Mouse (Mus musculus) liver (tissue): Measurements from ENCODE around the gene Abcb10.
"Not testable (repeated sequence)": the region's sequence is repeated elsewhere in the genome, so short reads cannot be mapped to it uniquely, and the experiment has no call there.

Experiments used
- DNase-seq: peaks from one replicate; pipeline ENCODE4 v3.0.0-alpha.2; 2020; ENCODE audit warnings: mixed read lengths

Abcb10 gene

GRCm38 (mm10) chr8:123980239-123980638, 2.7 kb downstream of the Abcb10 start:
- peak; percentile 20 for DNase-seq

- DNase-seq, result peak; percentile 92
Observed at GRCm38 (mm10) chr8:123978926-123979325, 4.0 kb downstream of the Abcb10 start.

- DNase-seq, result no peak
Observed at GRCm38 (mm10) chr8:123978166-123978838, 4.6 kb downstream of the Abcb10 start.

- no peak for DNase-seq
Observed at GRCm38 (mm10) chr8:123977499-123977898, 5.4 kb downstream of the Abcb10 start.

GRCm38 (mm10) chr8:123973495-123973894, 9.4 kb downstream of the Abcb10 start:
- DNase-seq, result no peak

GRCm38 (mm10) chr8:123966896-123967295, 16.0 kb downstream of the Abcb10 start:
- DNase-seq, result no peak

- DNase-seq, result no peak
Observed at GRCm38 (mm10) chr8:123961371-123961770, 21.6 kb downstream of the Abcb10 start.

GRCm38 (mm10) chr8:123960556-123960955, 22.4 kb downstream of the Abcb10 start:
- DNase-seq, result not testable (repeated sequence)

GRCm38 (mm10) chr8:123960056-123960455, 22.9 kb downstream of the Abcb10 start:
- DNase-seq, result no peak

GRCm38 (mm10) chr8:123959473-123959872, 23.4 kb downstream of the Abcb10 start:
- no peak for DNase-seq

GRCm38 (mm10) chr8:123958130-123958529, 24.8 kb downstream of the Abcb10 start:
- no peak for DNase-seq

- DNase-seq, result no peak
Observed at GRCm38 (mm10) chr8:123954246-123954645, 28.7 kb downstream of the Abcb10 start.

- no peak for DNase-seq
Observed at GRCm38 (mm10) chr8:123953686-123954085, 29.2 kb downstream of the Abcb10 start.

- DNase-seq, result peak; percentile 66
Observed at GRCm38 (mm10) chr8:123950077-123950802, 32.7 kb downstream of the Abcb10 start.

GRCm38 (mm10) chr8:123949686-123949986, 33.3 kb downstream of the Abcb10 start:
- no peak for DNase-seq

- peak; percentile 97 for DNase-seq
Observed at GRCm38 (mm10) chr8:123948942-123949685, 33.8 kb downstream of the Abcb10 start, which contains the start of gene Nup133. Gene Nup133, minus strand, starts transcription at chr8:123949265.

- DNase-seq, result no peak
Observed at GRCm38 (mm10) chr8:123929026-123929425, 53.9 kb downstream of the Abcb10 start.

- DNase-seq, result no peak
Observed at GRCm38 (mm10) chr8:123925671-123926070, 57.3 kb downstream of the Abcb10 start.

GRCm38 (mm10) chr8:123924719-123925118, 58.2 kb downstream of the Abcb10 start:
- DNase-seq, result peak; percentile 78

- DNase-seq, result no peak
Observed at GRCm38 (mm10) chr8:123914635-123915034, 68.3 kb downstream of the Abcb10 start.

GRCm38 (mm10) chr8:123912265-123912664, 70.7 kb downstream of the Abcb10 start:
- DNase-seq, result no peak

- no peak for DNase-seq
Observed at GRCm38 (mm10) chr8:123907604-123908003, 75.3 kb downstream of the Abcb10 start.

GRCm38 (mm10) chr8:123902653-123903052, 80.3 kb downstream of the Abcb10 start:
- DNase-seq, result no peak
